Mouse (Mus musculus) urinary bladder, adult 18-20 months (tissue): ENCODE results near the gene Krtap4-6.
"Not testable (repeated sequence)": the region's sequence is repeated elsewhere in the genome, so short reads cannot be mapped to it uniquely, and the experiment has no call there.

Experiments used
- DNase-seq, 2 experiments: peaks; one replicate each; pipeline ENCODE4 v3.0.0; 2022; ENCODE audit warnings: low spot score in 2 of 2, mixed read lengths in 2 of 2

The Krtap4-6 gene

DNA sequence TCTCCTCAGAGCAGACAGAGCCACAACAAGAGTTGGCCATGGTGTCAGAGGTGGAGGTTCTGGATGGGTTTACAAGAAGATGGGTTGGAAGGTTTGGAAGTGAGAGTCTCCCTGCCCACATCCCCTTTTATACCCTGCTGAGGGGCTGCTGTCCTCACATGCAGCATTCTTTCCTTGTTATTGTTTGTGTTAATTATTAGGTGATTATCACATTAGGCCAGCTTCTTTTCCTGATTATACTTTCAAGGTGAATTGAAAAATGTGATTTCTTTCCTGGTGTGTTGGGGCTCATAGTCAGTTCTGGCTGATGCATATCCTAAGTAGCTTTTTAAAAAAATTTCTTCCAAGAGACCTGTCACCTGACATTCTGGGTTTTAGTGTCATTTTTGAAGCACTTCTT is at the start of gene Krtap4-6:
Gene Krtap4-6 (minus strand): TSS at position 101 of the 400 bp plus-strand sequence.
- DNase-seq = no peak

DNA sequence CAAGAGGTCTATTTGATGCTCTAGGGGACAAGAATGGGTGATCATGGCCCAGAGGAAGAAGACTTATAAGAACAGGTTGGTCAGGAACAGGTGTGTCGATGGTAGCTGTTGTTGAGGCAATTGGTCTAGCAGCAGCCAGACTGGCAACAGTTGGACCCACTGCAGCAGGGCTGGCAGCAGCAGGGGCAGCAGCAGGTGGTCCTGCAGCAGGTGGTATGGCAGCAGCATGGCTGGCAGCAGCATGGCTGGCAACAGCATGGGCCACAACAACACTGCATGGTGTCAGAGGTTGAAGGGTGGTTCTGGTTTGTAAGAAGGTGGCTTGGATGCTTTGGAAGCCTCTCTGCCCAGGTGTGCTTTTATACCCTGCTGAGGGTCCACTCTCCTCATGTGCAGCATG is 24.7 kb upstream of the Krtap4-6 start, which contains the start of gene Gm14190:
Gene Gm14190 (minus strand): TSS at position 278 of the 400 bp plus-strand sequence.
- DNase-seq = no peak

DNA sequence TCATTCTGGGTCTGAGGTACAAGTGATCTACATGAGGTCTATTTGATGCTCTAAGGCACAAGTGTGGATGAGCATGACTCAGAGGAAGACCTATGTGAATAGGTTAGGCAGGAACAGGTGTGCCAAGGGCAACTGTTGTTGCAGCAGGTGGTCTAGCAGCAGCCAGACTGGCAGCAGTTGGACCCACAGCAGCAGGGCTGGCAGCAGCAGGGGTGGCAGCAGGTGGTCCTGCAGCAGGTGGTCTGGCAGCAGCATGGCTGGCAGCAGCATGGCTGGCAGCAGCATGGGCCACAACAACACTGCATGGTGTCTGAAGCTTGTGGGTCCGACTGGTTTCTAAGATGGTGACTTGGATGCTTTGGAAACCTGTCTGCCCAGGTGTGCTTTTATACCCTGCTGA is 19.5 kb upstream of the Krtap4-6 start:
- not testable (repeated sequence) for DNase-seq

DNA sequence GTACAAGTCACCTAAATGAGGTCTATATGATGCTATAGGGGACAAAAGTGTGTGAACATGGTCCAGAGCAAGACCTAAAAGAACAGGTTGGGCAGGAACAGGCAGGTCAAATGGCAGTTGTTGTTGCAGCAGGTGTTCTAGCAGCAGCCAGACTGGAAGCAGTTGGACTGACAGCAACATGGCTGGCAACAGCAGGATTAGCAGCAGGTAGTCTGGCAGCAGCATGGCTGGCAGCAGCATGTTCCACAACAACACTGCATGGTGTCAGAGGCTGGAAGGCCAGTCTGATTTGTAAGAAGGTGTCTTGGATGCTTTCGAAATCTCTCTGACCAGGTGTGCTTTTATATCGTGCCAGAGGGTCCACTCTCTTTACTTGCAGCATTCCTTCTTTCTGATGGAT is 17.7 kb upstream of the Krtap4-6 start:
- no peak for DNase-seq

DNA sequence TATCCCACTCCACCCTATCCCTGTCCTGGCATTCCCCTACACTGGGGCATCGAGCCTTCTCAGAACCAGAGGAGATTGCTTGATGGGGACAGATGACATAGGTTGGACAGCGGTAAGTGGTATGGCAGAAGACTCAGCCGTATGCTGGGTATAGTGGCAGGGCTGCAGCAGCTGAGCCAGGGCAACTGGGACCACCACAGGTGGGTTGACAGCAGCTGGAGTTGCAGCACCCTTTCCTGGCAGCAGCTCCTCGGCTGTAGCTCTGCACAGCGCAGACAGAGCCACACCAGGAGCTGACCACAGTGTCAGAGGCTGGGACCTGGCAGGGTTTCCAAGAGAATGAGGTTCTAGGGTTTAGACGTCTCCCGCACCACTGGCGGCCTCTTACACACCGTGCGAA is 3.0 kb downstream of the Krtap4-6 start:
- DNase-seq = no peak

DNA sequence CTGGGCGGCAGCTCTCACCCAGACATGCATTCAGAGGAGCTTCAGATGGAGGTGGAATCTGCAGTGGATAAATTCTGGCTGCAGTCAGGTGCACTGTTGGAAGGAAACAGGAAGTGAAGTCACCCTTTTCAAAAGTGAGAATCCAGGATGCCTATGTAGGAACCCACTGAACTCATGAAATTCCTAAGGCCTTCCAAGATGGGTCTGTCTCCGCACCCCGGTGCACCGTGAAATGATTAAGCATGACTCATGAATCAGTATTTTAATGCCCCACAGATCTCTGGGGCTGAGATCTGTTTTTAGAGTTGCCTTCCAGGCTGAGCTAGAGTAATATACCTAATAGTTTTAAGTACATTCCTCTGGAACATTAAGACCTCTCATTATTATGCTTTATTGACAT is 6.5 kb downstream of the Krtap4-6 start:
- DNase-seq = no peak

DNA sequence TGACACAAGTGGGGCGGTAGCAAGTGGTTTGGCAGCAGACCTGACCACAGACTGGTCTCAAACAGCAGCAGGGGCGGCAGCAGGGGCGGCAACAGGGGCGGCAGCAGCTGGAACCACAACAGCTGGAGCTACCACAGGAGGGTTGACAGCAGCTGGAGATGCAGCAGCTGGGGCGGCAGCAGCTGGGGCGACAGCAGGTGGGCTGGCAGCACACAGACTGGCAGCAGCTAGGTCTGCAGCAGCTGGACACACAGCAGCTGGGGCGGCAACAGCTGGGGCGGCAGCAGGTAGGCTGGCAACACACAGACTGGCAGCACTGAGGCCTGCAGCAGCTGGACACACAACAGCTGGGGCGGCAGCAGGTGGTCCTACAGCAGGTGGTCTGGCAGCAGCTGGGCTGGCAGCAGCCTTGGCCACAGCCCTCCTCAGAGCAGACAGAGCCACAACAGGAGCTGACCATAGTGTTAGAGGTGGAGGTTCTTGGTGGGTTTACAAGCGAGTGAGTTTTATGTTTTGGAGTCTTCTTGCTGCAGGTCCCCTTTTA is 7.2 kb downstream of the Krtap4-6 start, which contains the start of gene Gm11563:
Gene Gm11563 (minus strand): TSS at position 494 of the 544 bp plus-strand sequence.
- not testable (repeated sequence) for DNase-seq

DNA sequence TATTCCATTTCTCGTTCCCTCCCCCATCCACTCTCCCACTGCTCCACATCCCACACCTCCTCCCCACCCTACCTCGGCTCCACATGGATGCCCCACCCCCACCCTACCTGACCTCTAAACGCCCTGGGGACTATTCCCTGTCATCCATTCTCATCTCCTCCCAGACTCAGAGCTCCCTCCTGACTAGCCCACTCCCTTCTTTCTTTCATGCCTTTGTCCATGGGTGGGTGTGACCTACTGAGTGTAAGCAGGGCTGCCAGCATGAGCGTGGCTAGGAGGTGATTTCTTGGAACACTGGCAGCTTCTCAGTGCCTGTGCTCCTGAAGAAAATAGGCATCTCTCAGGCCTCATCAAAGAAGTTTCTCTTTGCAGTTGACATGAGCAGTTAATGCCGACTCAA is 8.7 kb downstream of the Krtap4-6 start:
- DNase-seq = no peak

DNA sequence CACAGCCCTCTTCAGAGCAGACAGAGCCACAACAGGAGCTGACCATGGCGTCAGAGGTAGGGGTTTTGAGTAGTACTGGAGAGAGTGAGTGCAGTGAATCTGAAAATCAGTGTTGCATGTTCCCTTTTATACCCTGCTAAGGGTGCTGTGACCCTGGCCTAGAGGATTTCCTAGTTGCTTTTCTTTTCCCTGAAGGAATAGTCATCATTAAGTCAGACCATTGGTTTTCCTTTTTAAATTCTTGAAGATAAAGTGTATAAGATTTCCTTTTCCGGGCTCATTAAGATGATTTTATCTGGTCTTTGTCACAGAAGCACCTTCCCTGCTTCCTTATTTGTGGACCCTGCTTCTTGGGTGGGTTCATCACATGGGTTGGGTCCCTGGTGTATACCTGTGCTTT is 15.6 kb downstream of the Krtap4-6 start, which contains the start of gene Gm11555:
Gene Gm11555 (minus strand): TSS at position 101 of the 400 bp plus-strand sequence.
- DNase-seq = no peak

DNA sequence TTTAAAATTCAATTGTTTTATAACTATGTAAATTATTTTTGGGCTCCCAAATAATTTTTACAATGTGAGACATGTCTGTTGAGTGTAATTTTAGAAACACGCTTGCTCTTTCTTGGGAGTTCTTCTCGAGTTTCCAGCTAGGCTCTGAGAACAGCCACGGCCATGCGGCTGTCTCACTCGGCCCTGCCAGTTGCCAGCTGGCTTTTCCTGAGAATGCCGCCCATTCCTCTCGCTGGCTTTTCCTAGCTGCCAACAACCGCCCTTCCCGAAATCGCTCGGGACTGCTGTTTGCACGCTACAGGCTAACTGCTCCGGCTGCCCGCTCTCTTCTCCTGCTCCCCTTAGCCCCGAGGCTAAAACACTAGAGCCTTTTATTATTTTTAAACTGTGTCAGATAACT is 19.3 kb downstream of the Krtap4-6 start:
- DNase-seq = no peak

DNA sequence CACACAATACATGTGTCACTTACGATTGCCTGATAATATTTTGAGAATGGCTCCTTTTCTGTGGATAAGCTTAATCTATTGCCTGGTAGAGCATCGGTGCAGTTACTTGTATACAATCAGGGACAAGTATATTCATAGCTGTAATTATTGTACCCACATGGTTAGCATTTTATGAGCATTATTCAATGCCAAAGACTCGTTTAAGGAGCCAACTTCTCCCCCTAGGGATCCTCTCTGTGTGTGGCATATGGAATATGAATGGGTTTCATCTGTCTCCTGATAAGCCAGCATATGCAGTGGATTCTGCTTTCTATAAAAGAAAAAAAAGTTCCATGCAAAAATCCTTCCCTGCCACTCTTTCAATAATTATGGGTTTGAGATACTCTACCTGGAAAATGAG is 21.4 kb downstream of the Krtap4-6 start:
- DNase-seq = no peak

DNA sequence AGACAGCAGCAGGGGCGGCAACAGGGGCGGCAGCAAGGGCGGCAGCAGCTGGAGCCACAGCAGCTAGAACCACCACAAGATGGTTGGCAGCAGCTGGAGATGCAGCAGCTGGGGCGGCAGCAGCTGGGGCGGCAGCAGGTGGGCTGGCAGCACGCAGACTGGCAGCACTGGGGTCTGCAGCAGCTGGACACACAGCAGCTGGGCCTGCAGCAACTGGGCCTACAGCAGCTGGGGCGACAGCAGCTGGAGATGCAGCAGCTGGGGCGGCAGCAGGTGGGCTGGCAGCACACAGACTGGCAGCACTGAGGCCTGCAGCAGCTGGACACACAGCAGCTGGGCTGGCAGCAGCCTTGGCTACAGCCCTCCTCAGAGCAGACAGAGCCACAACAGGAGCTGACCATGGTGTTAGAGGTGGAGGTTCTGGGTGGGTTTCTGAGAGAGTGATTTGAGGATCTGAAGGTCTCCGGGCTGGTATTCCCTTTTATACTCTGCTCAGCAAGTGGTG is 22.1 kb downstream of the Krtap4-6 start, which contains the start of gene Krtap4-7:
Gene Krtap4-7 (minus strand): TSS at position 455 of the 505 bp plus-strand sequence.
- DNase-seq = not testable (repeated sequence)

DNA sequence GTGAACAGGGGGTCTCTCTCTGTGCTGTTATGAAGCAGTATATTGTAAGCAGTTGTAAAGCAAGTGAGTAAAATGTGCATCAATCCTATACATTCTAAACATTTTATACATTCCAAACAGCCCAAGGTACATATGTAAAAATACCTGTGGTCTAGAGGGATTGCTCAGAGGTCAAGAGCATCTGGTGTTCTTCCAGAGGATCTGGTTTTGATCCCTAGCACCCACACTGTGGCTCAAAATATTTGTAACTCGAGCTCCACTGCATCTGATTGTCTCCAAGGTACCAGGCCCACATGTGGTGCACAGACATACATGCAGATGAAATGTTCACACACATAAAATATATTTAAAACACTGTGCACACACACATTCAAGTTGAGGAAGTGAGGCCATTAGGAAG is 24.8 kb downstream of the Krtap4-6 start:
- DNase-seq = no peak

DNA sequence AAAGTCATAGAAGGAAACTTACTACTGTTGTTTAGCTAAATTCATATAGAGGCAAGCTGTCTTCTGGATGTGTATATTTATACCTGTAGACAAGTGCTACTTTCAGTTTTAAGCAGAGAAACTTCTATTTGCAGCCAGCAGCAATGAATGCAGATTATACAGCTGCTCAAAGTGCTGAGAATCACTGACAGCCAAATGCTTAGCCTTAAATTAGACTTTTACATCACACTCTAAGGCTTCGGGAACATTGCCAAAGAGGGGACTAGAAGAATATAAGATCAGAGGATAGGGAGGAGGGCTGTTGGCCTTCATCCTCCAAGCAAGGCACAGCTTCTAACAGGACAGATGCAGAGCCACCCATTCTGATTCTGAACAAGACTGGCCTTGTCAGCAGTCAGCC is 28.7 kb downstream of the Krtap4-6 start:
- DNase-seq = no peak

DNA sequence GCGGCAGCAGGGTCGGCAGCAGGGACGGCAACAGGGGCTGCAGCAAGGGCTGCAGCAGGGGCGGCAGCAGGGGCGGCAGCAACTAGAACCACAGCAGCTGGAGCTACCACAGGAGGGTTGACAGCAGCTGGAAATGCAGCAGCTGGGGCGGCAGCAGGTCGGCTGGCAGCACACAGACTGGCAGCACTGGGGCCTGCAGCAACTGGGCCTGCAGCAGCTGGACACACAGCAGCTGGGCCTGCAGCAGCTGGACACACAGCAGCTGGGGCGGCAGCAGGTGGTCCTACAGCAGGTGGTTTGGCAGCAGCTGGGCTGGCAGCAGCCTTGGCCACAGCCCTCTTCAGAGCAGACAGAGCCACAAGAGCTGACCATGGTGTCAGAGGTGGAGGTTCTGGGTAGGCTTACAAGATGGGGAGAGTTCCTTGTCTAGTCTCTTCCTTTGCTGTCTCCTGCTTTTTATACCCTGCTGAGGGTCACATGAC is 31.1 kb downstream of the Krtap4-6 start, which contains the start of gene Krtap4-2:
Gene Krtap4-2 (minus strand): TSS at position 432 of the 482 bp plus-strand sequence.
- no peak for DNase-seq

DNA sequence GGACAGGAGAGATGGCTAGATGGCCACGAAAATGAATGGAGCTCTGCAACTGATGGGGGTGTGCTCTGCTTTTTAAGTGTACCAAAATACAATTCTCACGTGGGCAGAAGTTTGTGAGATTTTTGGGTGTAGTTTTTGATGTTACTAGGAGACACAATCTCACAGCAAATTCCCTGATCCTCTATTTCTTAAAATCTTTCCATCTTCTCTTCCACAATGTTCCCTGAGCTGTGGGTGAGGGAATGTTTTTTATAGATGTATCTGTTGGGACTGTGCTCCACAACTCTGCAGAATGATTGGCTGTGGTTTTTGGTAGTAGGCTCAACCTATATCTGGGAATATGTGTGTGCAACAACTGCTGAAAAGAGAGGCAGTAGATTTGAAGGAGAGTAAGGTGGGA is 32.5 kb downstream of the Krtap4-6 start:
- no peak for DNase-seq

DNA sequence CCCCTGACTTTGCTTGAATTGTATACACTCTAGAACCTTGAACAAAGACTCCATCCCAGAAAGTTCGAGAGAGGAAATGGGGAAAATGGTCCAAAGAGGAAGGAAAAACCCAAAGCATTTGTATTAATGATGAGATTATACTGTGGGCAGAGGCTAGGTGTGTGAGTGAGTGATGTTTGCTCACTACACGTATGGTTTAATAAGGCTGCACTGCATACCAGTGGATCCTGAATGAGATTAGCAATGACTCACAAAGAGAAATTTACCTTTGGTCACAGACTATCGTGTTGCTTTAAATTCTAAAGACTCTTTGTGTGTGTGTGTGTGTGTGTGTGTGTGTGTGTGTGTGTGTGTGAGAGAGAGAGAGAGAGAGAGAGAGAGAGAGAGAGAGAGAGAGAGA is 34.9 kb downstream of the Krtap4-6 start:
- DNase-seq = no peak

DNA sequence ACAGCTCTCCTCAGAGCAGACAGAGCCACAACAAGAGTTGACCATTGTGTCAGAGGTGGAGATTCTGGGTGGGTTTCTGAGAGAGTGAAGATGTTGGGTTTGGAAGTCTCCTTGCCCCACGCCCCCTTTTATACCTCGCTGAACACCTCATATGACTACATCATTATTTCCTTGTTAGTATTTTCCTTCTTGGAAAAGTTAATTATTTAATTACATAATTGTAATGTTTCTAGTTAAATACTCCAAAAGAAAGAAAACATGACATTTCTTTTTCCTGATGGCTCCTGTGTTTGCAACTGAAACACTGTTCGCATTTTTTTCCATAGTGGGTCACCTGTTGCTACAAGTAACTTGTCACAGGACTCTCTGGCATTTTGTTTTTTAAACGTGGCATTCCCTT is 37.6 kb downstream of the Krtap4-6 start, which contains the start of gene Krtap4-1:
Gene Krtap4-1 (minus strand): TSS at position 101 of the 400 bp plus-strand sequence.
- DNase-seq = no peak

DNA sequence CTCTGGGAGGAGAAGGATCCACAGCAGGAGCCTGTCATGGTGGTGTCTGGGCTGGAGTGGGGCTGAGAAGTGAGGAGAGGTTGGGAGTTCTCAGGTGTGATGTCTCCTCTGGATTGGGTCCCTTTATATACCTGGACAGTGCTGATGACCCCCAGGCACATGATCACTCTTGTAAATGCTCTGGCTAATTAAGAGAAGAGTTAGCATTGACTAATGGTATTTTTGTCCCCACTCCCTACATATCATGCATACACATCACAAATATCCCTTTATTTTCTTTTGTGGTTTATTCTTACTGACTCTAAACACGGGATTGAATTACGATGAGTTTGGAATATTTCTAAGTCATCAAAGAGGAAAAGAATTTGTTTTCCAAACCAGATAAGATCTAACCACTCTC is 45.4 kb downstream of the Krtap4-6 start, which contains the start of gene Gm11562:
Gene Gm11562 (minus strand): TSS at position 101 of the 400 bp plus-strand sequence.
- DNase-seq = no peak
